Mouse (Mus musculus): ENCODE data around the gene Aes.

DNA sequence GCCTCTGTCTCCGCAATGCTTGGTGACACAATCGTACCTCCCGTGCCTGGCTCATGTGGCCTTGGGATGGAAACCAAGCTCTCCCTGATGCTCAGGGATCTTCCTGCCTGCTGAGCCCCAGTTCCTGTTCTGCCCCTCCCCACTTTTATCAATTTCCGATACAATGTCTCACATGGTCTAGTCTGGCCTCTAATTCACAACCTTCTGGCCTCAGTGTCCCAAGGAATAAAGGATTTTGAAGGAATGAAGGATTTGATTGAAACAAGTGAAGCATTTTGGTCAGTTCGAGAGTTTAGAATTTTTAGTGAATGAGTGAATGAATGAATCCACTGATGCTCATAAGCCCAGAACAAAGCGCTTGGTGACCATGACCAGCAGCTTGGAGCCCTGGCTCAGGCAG, 36.1 kb upstream of the Aes start:
- TF ChIP-seq CTCF (IDR thresholded peaks at IDR 0.05; ENCODE audit: low read depth, low read length): no peak
- TF ChIP-seq POLR2A (IDR thresholded peaks at IDR 0.05; ENCODE audit: borderline replicate concordance, low read depth, low read length): no peak

Measured in bone marrow macrophage, adult 2 months (primary cell).